Comparison of ENCODE assay signal across 8 mouse cellular contexts in genomic region chr7:16308093-16308492, GRCm38 (mm10). TPM values are rescaled to one million over a fixed set of nuclear protein-coding genes. Genes with fewer than 3 reads are reported as not detected.
A peak's percentile ranks its signal among the peaks of the same experiment; 100 is the strongest.
DNase-seq lines count a peak whose midpoint lies in the region; ATAC-seq and TF ChIP-seq lines count a peak whose summit lies in the region.
"Not testable (repeated sequence)": the region's sequence is repeated elsewhere in the genome, so short reads cannot be mapped to it uniquely, and the experiment has no call there.

TSS of gene Bbc3 (plus strand) at chr7:16308393.

- TF ChIP-seq POLR2A in spleen, adult 2 months (IDR thresholded peaks at IDR 0.05; ENCODE audit: low read depth, low read length), result not testable (repeated sequence)

- peaks cover 50% of the 10 kb centered on the region for H3K4me1 ChIP-seq in G1E (ENCODE audit: insufficient read depth, low read depth, low read length)
- peaks cover 47% of the 10 kb centered on the region for H3K4me1 ChIP-seq in embryonic facial prominence, embryonic 15.5 days
- H3K4me1 ChIP-seq in heart, embryonic 10.5 days, result peaks cover 48% of the 10 kb centered on the region
- not testable (repeated sequence) for H3K4me1 ChIP-seq in hindbrain, postnatal 0 days (ENCODE audit: insufficient read depth, low read length)
- peaks cover 65% of the 10 kb centered on the region for H3K4me1 ChIP-seq in liver, embryonic 12.5 days
- peaks cover 43% of the 10 kb centered on the region for H3K4me1 ChIP-seq in midbrain, embryonic 12.5 days
- H3K4me1 ChIP-seq in spleen, adult 2 months (ENCODE audit: control insufficient read depth, insufficient read depth, insufficient read length), result peaks cover 27% of the 10 kb centered on the region

- not testable (repeated sequence) for ATAC-seq in G1E (ENCODE audit: extremely low read depth, insufficient number of reproducible peaks, low FRiP score, poor library complexity, severe bottlenecking); embryonic facial prominence, embryonic 15.5 days (ENCODE audit: insufficient number of reproducible peaks, low FRiP score, low TSS enrichment, low read depth); hindbrain, postnatal 0 days; liver, embryonic 12.5 days; midbrain, embryonic 12.5 days (ENCODE audit: low FRiP score, low read depth)

- H3K9ac ChIP-seq in embryonic facial prominence, embryonic 15.5 days, result peak within 1 kb of the TSS; percentile 56; the same call in 1 of the 2 replicates
- H3K9ac ChIP-seq in hindbrain, postnatal 0 days (replicated peaks; ENCODE audit: low read length), result peak within 1 kb of the TSS; percentile 57
- H3K9ac ChIP-seq in liver, embryonic 12.5 days, result peak within 1 kb of the TSS; percentile 99
- H3K9ac ChIP-seq in midbrain, embryonic 12.5 days (replicated peaks), result peak within 1 kb of the TSS; percentile 61

- 60% methylated on average over 1 of the region's 1 CpGs for WGBS in embryonic facial prominence, embryonic 15.5 days
- WGBS in heart, embryonic 10.5 days, result 35% methylated on average over 1 of the region's 1 CpGs
- 57% methylated on average over 1 of the region's 1 CpGs for WGBS in hindbrain, postnatal 0 days
- WGBS in liver, embryonic 12.5 days (ENCODE audit: insufficient replicate concordance), result 32% methylated on average over 1 of the region's 1 CpGs
- 69% methylated on average over 1 of the region's 1 CpGs for WGBS in midbrain, embryonic 12.5 days
- WGBS in spleen, adult 2 months, result 44% methylated on average over 1 of the region's 1 CpGs

- TF ChIP-seq CTCF in G1E (IDR thresholded peaks at IDR 0.05; ENCODE audit: low read depth, low read length); hindbrain, postnatal 0 days (IDR thresholded peaks at IDR 0.05; ENCODE audit: low read depth); spleen, adult 2 months (IDR thresholded peaks at IDR 0.05; ENCODE audit: extremely low read depth, insufficient read depth, insufficient read length, insufficient replicate concordance): not testable (repeated sequence)

- peak within 1 kb of the TSS; percentile 93 for H3K4me3 ChIP-seq in G1E (ENCODE audit: low read depth, low read length)
- peak within 1 kb of the TSS; percentile 65 for H3K4me3 ChIP-seq in embryonic facial prominence, embryonic 15.5 days (replicated peaks)
- peak within 1 kb of the TSS; percentile 94 for H3K4me3 ChIP-seq in heart, embryonic 10.5 days
- H3K4me3 ChIP-seq in hindbrain, postnatal 0 days (ENCODE audit: low read length), result peak within 1 kb of the TSS; percentile 60
- peak within 1 kb of the TSS; percentile 84 for H3K4me3 ChIP-seq in liver, embryonic 12.5 days
- H3K4me3 ChIP-seq in midbrain, embryonic 12.5 days, result peak within 1 kb of the TSS; percentile 71
- peak within 1 kb of the TSS; percentile 43; the same call in 1 of the 2 replicates for H3K4me3 ChIP-seq in spleen, adult 2 months (ENCODE audit: extremely low read depth, insufficient read depth, insufficient read length)

- H3K4me2 ChIP-seq in embryonic facial prominence, embryonic 15.5 days (replicated peaks), result peak within 1 kb of the TSS; percentile 99
- peak within 1 kb of the TSS; percentile 92 for H3K4me2 ChIP-seq in hindbrain, postnatal 0 days (ENCODE audit: low read depth, low read length)
- H3K4me2 ChIP-seq in liver, embryonic 12.5 days, result peak within 1 kb of the TSS; percentile 100
- peak within 1 kb of the TSS; percentile 96 for H3K4me2 ChIP-seq in midbrain, embryonic 12.5 days (replicated peaks)

- H3K9me3 ChIP-seq in G1E (replicated peaks); embryonic facial prominence, embryonic 15.5 days (replicated peaks); heart, embryonic 10.5 days; hindbrain, postnatal 0 days (ENCODE audit: low read length); liver, embryonic 12.5 days (replicated peaks); midbrain, embryonic 12.5 days: not testable (repeated sequence)

- not testable (repeated sequence) for H3K27me3 ChIP-seq in G1E (ENCODE audit: insufficient read depth, low read length); embryonic facial prominence, embryonic 15.5 days; heart, embryonic 10.5 days (ENCODE audit: insufficient read depth, poor library complexity, severe bottlenecking); hindbrain, postnatal 0 days (ENCODE audit: insufficient read depth, low read length); liver, embryonic 12.5 days (replicated peaks); spleen, adult 2 months (ENCODE audit: control insufficient read depth, insufficient read depth, low read length)
- H3K27me3 ChIP-seq in midbrain, embryonic 12.5 days, result peaks cover 36% of the 10 kb centered on the region

- not testable (repeated sequence) for H3K36me3 ChIP-seq in G1E (replicated peaks); embryonic facial prominence, embryonic 15.5 days; heart, embryonic 10.5 days; hindbrain, postnatal 0 days (ENCODE audit: insufficient read depth, low read length); liver, embryonic 12.5 days; midbrain, embryonic 12.5 days; spleen, adult 2 months (ENCODE audit: control insufficient read depth, insufficient read depth, low read length)

- not testable (repeated sequence) for DNase-seq in G1E (ENCODE audit: low spot score); heart, embryonic 10.5 days (ENCODE audit: low spot score); hindbrain, postnatal 0 days (ENCODE audit: low spot score); layer of hippocampus, postnatal 36 days; spleen, adult 2 months (ENCODE audit: low read depth in 1 of 2, low spot score in 2 of 2)

- H3K27ac ChIP-seq in embryonic facial prominence, embryonic 15.5 days (replicated peaks), result peak within 1 kb of the TSS; percentile 68
- peak within 1 kb of the TSS; percentile 98 for H3K27ac ChIP-seq in heart, embryonic 10.5 days
- H3K27ac ChIP-seq in hindbrain, postnatal 0 days, result peak within 1 kb of the TSS; percentile 65
- peak within 1 kb of the TSS; percentile 98 for H3K27ac ChIP-seq in liver, embryonic 12.5 days
- H3K27ac ChIP-seq in midbrain, embryonic 12.5 days (replicated peaks), result peak within 1 kb of the TSS; percentile 61
- H3K27ac ChIP-seq in spleen, adult 2 months (ENCODE audit: insufficient read depth, low read length), result peak within 1 kb of the TSS; percentile 78

RNA-seq across cellular contexts. Expression of gene Bbc3, which starts in this region (rescaled TPM):
- 10.2 and 15.8 TPM in 2 replicates for total RNA-seq in G1E (2014; fragmentation: Nextera tagmentation)
- 9.0 and 16.3 TPM in 2 replicates for total RNA-seq in G1E (2017)
- 209 and 355 TPM in 2 replicates for polyA plus RNA-seq in G1E (2012)
- polyA plus RNA-seq in embryonic facial prominence, embryonic 15.5 days (2015; fragmentation: Nextera tagmentation; extraction: Ambion mirVana), result 5.1 and 7.5 TPM in 2 replicates
- 8.3 and 9.5 TPM in 2 replicates for polyA plus RNA-seq in heart, embryonic 10.5 days (2016; fragmentation: Nextera tagmentation; extraction: Ambion mirVana)
- total RNA-seq in hindbrain, postnatal 0 days (2014; rRNA removed), result 51.0 and 55.8 TPM in 2 replicates
- polyA plus RNA-seq in hindbrain, postnatal 0 days (2015; fragmentation: Nextera tagmentation; extraction: Ambion mirVana), result 32.2 and 33.3 TPM in 2 replicates
- 10 to 100 TPM; 11.3 to 13.0 TPM for total RNA-seq in layer of hippocampus, postnatal 36 days (2021)
- polyA plus RNA-seq in liver, embryonic 12.5 days (2016; fragmentation: Nextera tagmentation; extraction: Ambion mirVana), result 5.9 and 7.6 TPM in 2 replicates
- 17.3 and 18.9 TPM in 2 replicates for polyA plus RNA-seq in midbrain, embryonic 12.5 days (2016; fragmentation: Nextera tagmentation; extraction: Ambion mirVana)
- polyA plus RNA-seq in spleen, adult 2 months (2012; rRNA removed), result 22.9 and 45.7 TPM in 2 replicates

Comparison
In these comparisons a context has a peak if more than half of its experiments do, and no peak if none do; other contexts are left out.
1. H3K4me3 ChIP-seq: peak in every context shown above with its lines; median percentile 94 in heart, embryonic 10.5 days; 93 in G1E; 84 in liver, embryonic 12.5 days; 71 in midbrain, embryonic 12.5 days; 65 in embryonic facial prominence, embryonic 15.5 days; 60 in hindbrain, postnatal 0 days; 43 in spleen, adult 2 months.